Mouse (Mus musculus) spleen, adult 2 months (tissue): ENCODE measurements around the gene Sh2d6.

Experiments
- CTCF ChIP-seq: fragments of 200-500 bp; IDR thresholded peaks from 2 replicates; pipeline ENCODE4 v1.5.1; 2011; ENCODE audit warnings: mild to moderate bottlenecking, inconsistent platforms; ENCODE audit not compliant: insufficient read depth, insufficient read length, insufficient replicate concordance; ENCODE audit errors: extremely low read depth
- POLR2A ChIP-seq: fragments of 200-500 bp; IDR thresholded peaks from 2 replicates; pipeline ENCODE4 v1.6.1; 2011; ENCODE audit warnings: low read depth, low read length, inconsistent platforms

DNA sequence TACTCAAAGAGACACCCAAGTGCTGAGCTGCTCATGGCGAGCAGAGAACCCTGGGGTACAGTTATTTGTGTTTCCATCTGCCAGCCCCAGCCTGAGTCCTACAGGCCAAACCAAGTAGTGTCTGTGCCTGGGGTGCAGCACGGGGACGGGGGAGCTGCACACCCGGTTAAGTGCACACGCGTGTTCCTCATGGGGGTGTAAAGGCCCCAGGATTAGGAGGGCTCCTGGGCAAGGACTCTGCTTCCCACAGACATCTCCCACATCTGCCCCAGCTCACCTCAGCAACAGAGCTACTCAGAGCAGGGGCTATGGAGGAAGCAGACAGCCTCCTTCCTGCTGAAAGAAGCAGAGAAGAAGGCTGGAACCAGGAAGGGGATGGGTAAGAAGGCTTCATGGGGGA lies 5.9 kb downstream of the Sh2d6 start:
- TF ChIP-seq POLR2A (no peak), CTCF (no peak)
